Mouse (Mus musculus): Measurements from ENCODE around the gene Mindy4. TPM values are rescaled to one million over a fixed set of nuclear protein-coding genes. Genes with fewer than 3 reads are reported as not detected.

Gene Mindy4
- total and polyA plus RNA-seq, 3 experiments = 0.23 to 1.6 TPM; not detected in 1

GRCm38 (mm10) chr6:55367126-55367525 lies 163.9 kb downstream of the Mindy4 start:
- Histone ChIP-seq H3K36me3 (ENCODE audit: control insufficient read depth in 1 of 2, insufficient read depth in 2 of 2, low read length in 2 of 2) (no peaks in the 10 kb centered on the region; a peak in 1 of 4 replicates), H3K79me2 (ENCODE audit: control insufficient read depth, insufficient read depth, low read length, poor library complexity) (no peaks in the 10 kb centered on the region), H3K9me3 (replicated peaks; ENCODE audit: insufficient read depth, low read length) (no peaks in the 10 kb centered on the region), H3K9ac (ENCODE audit: control insufficient read depth, low read depth, low read length, poor library complexity, severe bottlenecking) (no peak overlapping the region), H3K27me3 (ENCODE audit: control insufficient read depth in 1 of 2, insufficient read depth in 2 of 2, low read length in 2 of 2) (no peaks in the 10 kb centered on the region; a peak in 1 of 4 replicates), H3K4me3 (ENCODE audit: control insufficient read depth in 1 of 2, insufficient read depth in 1 of 2, low read depth in 2 of 2, low read length in 2 of 2) (no peak overlapping the region), H3K4me1 (ENCODE audit: control insufficient read depth in 1 of 2, insufficient read depth in 2 of 2, low read length in 2 of 2) (peaks cover 0 to 2% of the 10 kb centered on the region in 2 experiments; a peak in 1 of 4 replicates), H3K27ac (ENCODE audit: control insufficient read depth, low read depth, low read length) (no peak overlapping the region)
- TF ChIP-seq UBTF (IDR thresholded peaks at IDR 0.05; ENCODE audit: borderline replicate concordance, insufficient read depth, low read depth, low read length) (no peak), GATA1 (IDR thresholded peaks at IDR 0.05; ENCODE audit: low read depth, low read length) (no peak), ZKSCAN1 (IDR thresholded peaks at IDR 0.05; ENCODE audit: low read depth, low read length) (no peak), SMC3 (IDR thresholded peaks at IDR 0.05; ENCODE audit: low read depth, low read length) (no peak), E2F4 (IDR thresholded peaks at IDR 0.05; ENCODE audit: borderline replicate concordance, low read depth, low read length) (no peak), ETS1 (IDR thresholded peaks at IDR 0.05; ENCODE audit: low read depth, low read length) (no peak)
- no peak for DNase-seq (ENCODE audit: low read depth, low spot score)

Other genes with a start within 250 kb of the Mindy4 start
- gene Nod1, start 230.8 kb upstream of the Mindy4 start, total RNA-seq (2012; rRNA removed) = 0.10 and 0.12 TPM in 2 replicates
- gene Nod1, start 230.8 kb upstream of the Mindy4 start, polyA plus RNA-seq (2012; ENCODE audit: insufficient read depth in 1 of 2, insufficient read length in 2 of 2, low read depth in 1 of 2, low replicate concordance in 2 of 2, missing spikeins in 1 of 2) = under 1 TPM in 1 of 2 experiments, not detected in 1; 0.21 TPM
- gene Ggct, start 210.4 kb upstream of the Mindy4 start, total RNA-seq (2012; rRNA removed) = 19.1 and 23.7 TPM in 2 replicates
- gene Ggct, start 210.4 kb upstream of the Mindy4 start, polyA plus RNA-seq (2012; ENCODE audit: insufficient read depth in 1 of 2, insufficient read length in 2 of 2, low read depth in 1 of 2, low replicate concordance in 2 of 2, missing spikeins in 1 of 2) = 10 to 100 TPM in 1 of 2 experiments, not detected in 1; 41.6 TPM
- 171 and 237 TPM in 2 replicates for gene Gars, start 165.4 kb upstream of the Mindy4 start, total RNA-seq (2012; rRNA removed)
- 100 to 1,000 TPM; 225 to 325 TPM for gene Gars, start 165.4 kb upstream of the Mindy4 start, polyA plus RNA-seq (2012; ENCODE audit: insufficient read depth in 1 of 2, insufficient read length in 2 of 2, low read depth in 1 of 2, low replicate concordance in 2 of 2, missing spikeins in 1 of 2)
- gene Crhr2, start 70.4 kb upstream of the Mindy4 start, total RNA-seq (2012; rRNA removed) = not detected in 2 replicates
- gene Crhr2, start 70.4 kb upstream of the Mindy4 start, polyA plus RNA-seq (2012; ENCODE audit: insufficient read depth in 1 of 2, insufficient read length in 2 of 2, low read depth in 1 of 2, low replicate concordance in 2 of 2, missing spikeins in 1 of 2) = not detected
- gene Inmt, start 28.3 kb upstream of the Mindy4 start, total RNA-seq (2012; rRNA removed) = 0.42 TPM in 1 of 2 replicates, not detected in the other
- gene Inmt, start 28.3 kb upstream of the Mindy4 start, polyA plus RNA-seq (2012; ENCODE audit: insufficient read depth in 1 of 2, insufficient read length in 2 of 2, low read depth in 1 of 2, low replicate concordance in 2 of 2, missing spikeins in 1 of 2) = under 1 TPM in 1 of 2 experiments, not detected in 1; 0.11 TPM
- gene Aqp1, start 133.0 kb downstream of the Mindy4 start, total RNA-seq (2012; rRNA removed) = 17.3 and 57.2 TPM in 2 replicates
- 10 to 100 TPM in 1 of 2 experiments, not detected in 1; 95.3 TPM for gene Aqp1, start 133.0 kb downstream of the Mindy4 start, polyA plus RNA-seq (2012; ENCODE audit: insufficient read depth in 1 of 2, insufficient read length in 2 of 2, low read depth in 1 of 2, low replicate concordance in 2 of 2, missing spikeins in 1 of 2)
- gene Ghrhr, start 172.9 kb downstream of the Mindy4 start, total RNA-seq (2012; rRNA removed) = not detected in 2 replicates
- not detected for gene Ghrhr, start 172.9 kb downstream of the Mindy4 start, polyA plus RNA-seq (2012; ENCODE audit: insufficient read depth in 1 of 2, insufficient read length in 2 of 2, low read depth in 1 of 2, low replicate concordance in 2 of 2, missing spikeins in 1 of 2)
- gene Adcyap1r1, start 248.6 kb downstream of the Mindy4 start, total RNA-seq (2012; rRNA removed) = not detected in 2 replicates
- not detected for gene Adcyap1r1, start 248.6 kb downstream of the Mindy4 start, polyA plus RNA-seq (2012; ENCODE audit: insufficient read depth in 1 of 2, insufficient read length in 2 of 2, low read depth in 1 of 2, low replicate concordance in 2 of 2, missing spikeins in 1 of 2)

Measured in MEL (cell line).